Mouse (Mus musculus) neural tube, embryonic 14.5 days (tissue): ENCODE data around the gene Ddah2. TPM values are rescaled to one million over a fixed set of nuclear protein-coding genes. Genes with fewer than 3 reads are reported as not detected.

Experiments used
- ATAC-seq: fragments of 200-750 bp; cut with Nextera tagmentation; 2 replicates; pipeline ENCODE4 v1.8.0; 2017; ENCODE audit warnings: low read depth, mild to moderate bottlenecking, moderate TSS enrichment, moderate library complexity
- H3K27ac ChIP-seq: fragments of 300-500 bp; sonication (generic); 2 replicates; pipeline ENCODE4 v1.5.1; 2014; ENCODE audit warnings: low read depth, mild to moderate bottlenecking, control low read depth, low read length, moderate library complexity, mixed read lengths
- H3K27me3 ChIP-seq: fragments of 300-500 bp; sonication (generic); 2 replicates; pipeline ENCODE4 v1.6.1; 2014; ENCODE audit warnings: low read length; ENCODE audit not compliant: control insufficient read depth, insufficient read depth
- H3K36me3 ChIP-seq: fragments of 300-500 bp; sonication (generic); 2 replicates; pipeline ENCODE4 v1.6.1; 2014; ENCODE audit warnings: low read length, mixed read lengths; ENCODE audit not compliant: control insufficient read depth, insufficient read depth
- H3K4me1 ChIP-seq: fragments of 300-500 bp; sonication (generic); 2 replicates; pipeline ENCODE4 v1.6.1; 2014; ENCODE audit warnings: low read length; ENCODE audit not compliant: control insufficient read depth, insufficient read depth
- H3K4me2 ChIP-seq: fragments of 300-500 bp; sonication (generic); 2 replicates; pipeline ENCODE4 v1.6.1; 2014; ENCODE audit warnings: mild to moderate bottlenecking, low read depth, low read length, control low read depth
- H3K4me3 ChIP-seq: fragments of 300-500 bp; sonication (generic); 2 replicates; pipeline ENCODE4 v1.5.1; 2014; ENCODE audit warnings: low read depth, low read length, control low read depth, mixed read lengths
- H3K9ac ChIP-seq: fragments of 300-500 bp; sonication (generic); replicated peaks from 2 replicates; pipeline ENCODE4 v1.6.1; 2014; ENCODE audit warnings: low read depth, mild to moderate bottlenecking, control low read depth, low read length, mixed read lengths
- H3K9me3 ChIP-seq: fragments of 300-500 bp; sonication (generic); 2 replicates; pipeline ENCODE4 v1.6.1; 2016; ENCODE audit warnings: low read length; ENCODE audit not compliant: control insufficient read depth
- WGBS: fragments of 180-500 bp; shearing (Covaris S2); extraction: QIAGEN DNeasy Blood & Tissue Kit; methylation state at CpG from one replicate; pipeline ENCODE4 v1.1.7; 2014; 5-methylcytosine and 5-hydroxymethylcytosine counted together
- polyA plus RNA-seq: library from polyadenylated mRNA; unstranded; fragments of >200 nt; fragmentation: Nextera tagmentation; extraction: Ambion mirVana; gene quantifications from 2 replicates; pipeline ENCODE4 v1.2.1, GENCODE M21; 2014

Gene Ddah2
- polyA plus RNA-seq, 1 experiment from 2014 or later = 269 TPM

- Histone ChIP-seq H3K9me3 (no peaks in the 10 kb centered on the region), H3K36me3 (peaks cover 3% of the 10 kb centered on the region; the same call in 1 of the 2 replicates), H3K27me3 (no peaks in the 10 kb centered on the region), H3K4me3 (no peak overlapping the region), H3K4me2 (no peak overlapping the region), H3K9ac (no peak overlapping the region), H3K4me1 (peaks cover 14% of the 10 kb centered on the region), H3K27ac (no peak overlapping the region)
- WGBS = 93% methylated on average over 7 of the region's 7 CpGs
- no peak for ATAC-seq
Measured at GRCm38 (mm10) chr17:35055691-35056495, 2.9 kb upstream of the Ddah2 start.

GRCm38 (mm10) chr17:35057090-35057489, 1.7 kb upstream of the Ddah2 start:
- Histone ChIP-seq H3K27me3 (no peaks in the 10 kb centered on the region), H3K4me3 (no peak overlapping the region), H3K27ac (no peak overlapping the region), H3K4me2 (no peak overlapping the region), H3K4me1 (peaks cover 15% of the 10 kb centered on the region), H3K36me3 (peaks cover 9% of the 10 kb centered on the region), H3K9ac (no peak overlapping the region), H3K9me3 (no peaks in the 10 kb centered on the region)
- ATAC-seq = no peak
- WGBS = 77% methylated on average over 3 of the region's 3 CpGs

- WGBS = 70% methylated on average over 9 of the region's 9 CpGs
- H3K27me3 ChIP-seq = no peaks in the 10 kb centered on the region
- H3K4me2 ChIP-seq = peak overlapping the region; percentile 84
- peaks cover 9% of the 10 kb centered on the region for H3K36me3 ChIP-seq
- ATAC-seq = peak; percentile 9; the same call in 1 of the 2 replicates
- no peak overlapping the region; the same call in 1 of the 2 replicates for H3K27ac ChIP-seq
- peak overlapping the region; percentile 77 for H3K4me3 ChIP-seq
- no peak overlapping the region for H3K9ac ChIP-seq
- H3K9me3 ChIP-seq = no peaks in the 10 kb centered on the region
- peaks cover 13% of the 10 kb centered on the region for H3K4me1 ChIP-seq
Measured at GRCm38 (mm10) chr17:35058316-35058715, 519 bp upstream of the Ddah2 start.

- H3K9me3 ChIP-seq = no peaks in the 10 kb centered on the region
- H3K9ac ChIP-seq = peak overlapping the region; percentile 85
- 0 out of 2 replicates have a peak, but pooled peaks cover 1% of the 10 kb centered on the region for H3K27me3 ChIP-seq
- ATAC-seq = 0 out of 2 replicates have a peak, but pooled peaks have one; percentile 0
- H3K4me3 ChIP-seq = peak overlapping the region; percentile 77
- H3K4me1 ChIP-seq = peaks cover 18% of the 10 kb centered on the region
- 22% methylated on average over 14 of the region's 14 CpGs for WGBS
- no peak overlapping the region for H3K27ac ChIP-seq
- H3K4me2 ChIP-seq = peak overlapping the region; percentile 84
- peaks cover 9% of the 10 kb centered on the region for H3K36me3 ChIP-seq
Measured at GRCm38 (mm10) chr17:35060071-35060470, 1.2 kb downstream of the Ddah2 start.

GRCm38 (mm10) chr17:35060737-35061297, 2.0 kb downstream of the Ddah2 start:
- ATAC-seq = no peak
- H3K4me3 ChIP-seq = peak overlapping the region; percentile 77; the same call in 1 of the 2 replicates
- H3K9me3 ChIP-seq = no peaks in the 10 kb centered on the region
- WGBS = 51% methylated on average over 22 of the region's 22 CpGs
- 0 out of 2 replicates have a peak, but pooled peaks cover 6% of the 10 kb centered on the region for H3K27me3 ChIP-seq
- H3K9ac ChIP-seq = no peak overlapping the region
- peaks cover 22% of the 10 kb centered on the region for H3K4me1 ChIP-seq
- peak overlapping the region; percentile 84 for H3K4me2 ChIP-seq
- H3K27ac ChIP-seq = no peak overlapping the region
- H3K36me3 ChIP-seq = peaks cover 9% of the 10 kb centered on the region

- Histone ChIP-seq H3K36me3 (peaks cover 9% of the 10 kb centered on the region), H3K4me3 (no peak overlapping the region), H3K4me2 (no peak overlapping the region), H3K27me3 (0 out of 2 replicates have a peak, but pooled peaks cover 6% of the 10 kb centered on the region), H3K9me3 (no peaks in the 10 kb centered on the region), H3K4me1 (peaks cover 22% of the 10 kb centered on the region), H3K27ac (no peak overlapping the region), H3K9ac (no peak overlapping the region)
- ATAC-seq = no peak
- WGBS = 83% methylated on average over 8 of the region's 8 CpGs
Measured at GRCm38 (mm10) chr17:35061299-35061698, 2.5 kb downstream of the Ddah2 start.

- WGBS = 82% methylated on average over 3 of the region's 3 CpGs
- no peak overlapping the region for H3K9ac ChIP-seq
- H3K27me3 ChIP-seq = 0 out of 2 replicates have a peak, but pooled peaks cover 6% of the 10 kb centered on the region
- H3K27ac ChIP-seq = no peak overlapping the region
- H3K9me3 ChIP-seq = no peaks in the 10 kb centered on the region
- peaks cover 22% of the 10 kb centered on the region for H3K4me1 ChIP-seq
- peaks cover 9% of the 10 kb centered on the region for H3K36me3 ChIP-seq
- no peak overlapping the region for H3K4me3 ChIP-seq
- H3K4me2 ChIP-seq = no peak overlapping the region
- no peak for ATAC-seq
Measured at GRCm38 (mm10) chr17:35063466-35063865, 4.6 kb downstream of the Ddah2 start.

- no peak for ATAC-seq
- Histone ChIP-seq H3K9me3 (no peaks in the 10 kb centered on the region), H3K4me2 (peak overlapping the region; percentile 40; the same call in 1 of the 2 replicates), H3K4me1 (peaks cover 22% of the 10 kb centered on the region), H3K9ac (no peak overlapping the region), H3K27ac (no peak overlapping the region), H3K27me3 (0 out of 2 replicates have a peak, but pooled peaks cover 6% of the 10 kb centered on the region), H3K4me3 (no peak overlapping the region), H3K36me3 (peaks cover 9% of the 10 kb centered on the region)
- WGBS = 42% methylated on average over 10 of the region's 10 CpGs
Measured at GRCm38 (mm10) chr17:35064378-35064877, 5.6 kb downstream of the Ddah2 start.
